Mouse (Mus musculus): ENCODE measurements around the gene 5730522E02Rik. TPM values are rescaled to one million over a fixed set of nuclear protein-coding genes. Genes with fewer than 3 reads are reported as not detected.

5730522E02Rik gene
- total RNA-seq, 2 experiments from 2014 or later, result 6.5 TPM; not detected in 1

- no peak for ATAC-seq (replicated peaks; ENCODE audit: low FRiP score, low TSS enrichment, poor library complexity, severe bottlenecking)
Measured at GRCm38 (mm10) chr11:25715447-25716321, 494.9 kb downstream of the 5730522E02Rik start.

GRCm38 (mm10) chr11:25710559-25710958 is 500.0 kb downstream of the 5730522E02Rik start:
- ATAC-seq (replicated peaks; ENCODE audit: low FRiP score, low TSS enrichment, poor library complexity, severe bottlenecking), result no peak

GRCm38 (mm10) chr11:25709892-25710291 is 500.7 kb downstream of the 5730522E02Rik start:
- ATAC-seq (replicated peaks; ENCODE audit: low FRiP score, low TSS enrichment, poor library complexity, severe bottlenecking), result no peak

GRCm38 (mm10) chr11:25704332-25705168 is 506.0 kb downstream of the 5730522E02Rik start:
- no peak for ATAC-seq (replicated peaks; ENCODE audit: low FRiP score, low TSS enrichment, poor library complexity, severe bottlenecking)

GRCm38 (mm10) chr11:25702791-25703190 is 507.8 kb downstream of the 5730522E02Rik start:
- no peak for ATAC-seq (replicated peaks; ENCODE audit: low FRiP score, low TSS enrichment, poor library complexity, severe bottlenecking)

- ATAC-seq (replicated peaks; ENCODE audit: low FRiP score, low TSS enrichment, poor library complexity, severe bottlenecking), result no peak
Measured at GRCm38 (mm10) chr11:25697508-25698193, 512.9 kb downstream of the 5730522E02Rik start.

GRCm38 (mm10) chr11:25696168-25696567 is 514.4 kb downstream of the 5730522E02Rik start:
- no peak for ATAC-seq (replicated peaks; ENCODE audit: low FRiP score, low TSS enrichment, poor library complexity, severe bottlenecking)

- no peak for ATAC-seq (replicated peaks; ENCODE audit: low FRiP score, low TSS enrichment, poor library complexity, severe bottlenecking)
Measured at GRCm38 (mm10) chr11:25684731-25685130, 525.8 kb downstream of the 5730522E02Rik start.

- no peak for ATAC-seq (replicated peaks; ENCODE audit: low FRiP score, low TSS enrichment, poor library complexity, severe bottlenecking)
Measured at GRCm38 (mm10) chr11:25679856-25680255, 530.7 kb downstream of the 5730522E02Rik start.

- ATAC-seq (replicated peaks; ENCODE audit: low FRiP score, low TSS enrichment, poor library complexity, severe bottlenecking), result no peak
Measured at GRCm38 (mm10) chr11:25674194-25674593, 536.4 kb downstream of the 5730522E02Rik start.

- no peak for ATAC-seq (replicated peaks; ENCODE audit: low FRiP score, low TSS enrichment, poor library complexity, severe bottlenecking)
Measured at GRCm38 (mm10) chr11:25670018-25670417, 540.5 kb downstream of the 5730522E02Rik start.

- no peak for ATAC-seq (replicated peaks; ENCODE audit: low FRiP score, low TSS enrichment, poor library complexity, severe bottlenecking)
Measured at GRCm38 (mm10) chr11:25664562-25665104, 545.9 kb downstream of the 5730522E02Rik start.

GRCm38 (mm10) chr11:25646282-25646681 is 564.3 kb downstream of the 5730522E02Rik start:
- no peak for ATAC-seq (replicated peaks; ENCODE audit: low FRiP score, low TSS enrichment, poor library complexity, severe bottlenecking)

GRCm38 (mm10) chr11:25644767-25645622 is 565.6 kb downstream of the 5730522E02Rik start:
- ATAC-seq (replicated peaks; ENCODE audit: low FRiP score, low TSS enrichment, poor library complexity, severe bottlenecking), result no peak

GRCm38 (mm10) chr11:25606886-25607285 is 603.7 kb downstream of the 5730522E02Rik start:
- ATAC-seq (replicated peaks; ENCODE audit: low FRiP score, low TSS enrichment, poor library complexity, severe bottlenecking), result no peak

GRCm38 (mm10) chr11:25600030-25600429 is 610.5 kb downstream of the 5730522E02Rik start:
- ATAC-seq (replicated peaks; ENCODE audit: low FRiP score, low TSS enrichment, poor library complexity, severe bottlenecking), result no peak

- ATAC-seq (replicated peaks; ENCODE audit: low FRiP score, low TSS enrichment, poor library complexity, severe bottlenecking), result no peak
Measured at GRCm38 (mm10) chr11:25595303-25595702, 615.3 kb downstream of the 5730522E02Rik start.

GRCm38 (mm10) chr11:25594780-25595179 is 615.8 kb downstream of the 5730522E02Rik start:
- ATAC-seq (replicated peaks; ENCODE audit: low FRiP score, low TSS enrichment, poor library complexity, severe bottlenecking), result no peak

GRCm38 (mm10) chr11:25592268-25592667 is 618.3 kb downstream of the 5730522E02Rik start:
- no peak for ATAC-seq (replicated peaks; ENCODE audit: low FRiP score, low TSS enrichment, poor library complexity, severe bottlenecking)
